Mouse (Mus musculus) heart, postnatal 0 days (tissue): ENCODE results near the gene Cdc42ep3. TPM values are rescaled to one million over a fixed set of nuclear protein-coding genes. Genes with fewer than 3 reads are reported as not detected.

ENCODE experiments used
- ATAC-seq: fragments of 200-750 bp; cut with Nextera tagmentation; 2 replicates; pipeline ENCODE4 v1.8.0; 2017; ENCODE audit warnings: low read depth, moderate number of reproducible peaks, moderate library complexity; ENCODE audit not compliant: insufficient read depth
- DNase-seq: peaks from one replicate; pipeline ENCODE4 v3.0.0-alpha.2; 2016; ENCODE audit warnings: low spot score
- H3K27ac ChIP-seq: fragments of 300-500 bp; sonication (generic); 2 replicates; pipeline ENCODE4 v1.5.1; 2014; ENCODE audit warnings: low read depth, mild to moderate bottlenecking
- H3K27me3 ChIP-seq: fragments of 300-500 bp; sonication (generic); 2 replicates; pipeline ENCODE4 v1.6.1; 2014; ENCODE audit warnings: low read length, mixed read lengths; ENCODE audit not compliant: control insufficient read depth, insufficient read depth
- H3K36me3 ChIP-seq: fragments of 300-500 bp; sonication (generic); replicated peaks from 2 replicates; pipeline ENCODE4 v1.6.1; 2014; ENCODE audit warnings: low read length, mixed read lengths; ENCODE audit not compliant: control insufficient read depth, insufficient read depth
- H3K4me1 ChIP-seq: fragments of 300-500 bp; sonication (generic); 2 replicates; pipeline ENCODE4 v1.6.1; 2014; ENCODE audit warnings: antibody characterized with exemption; ENCODE audit not compliant: control insufficient read depth, insufficient read depth
- H3K4me2 ChIP-seq: fragments of 300-500 bp; sonication (generic); 2 replicates; pipeline ENCODE4 v1.6.1; 2014; ENCODE audit warnings: low read depth, mild to moderate bottlenecking, low read length, moderate library complexity
- H3K4me3 ChIP-seq: fragments of 300-500 bp; sonication (generic); 2 replicates; pipeline ENCODE4 v1.5.1; 2014; ENCODE audit warnings: low read depth, low read length
- H3K9ac ChIP-seq: fragments of 300-500 bp; sonication (generic); replicated peaks from 2 replicates; pipeline ENCODE4 v1.6.1; 2014; ENCODE audit warnings: low read depth, low read length, mixed read lengths
- H3K9me3 ChIP-seq: fragments of 300-500 bp; sonication (generic); replicated peaks from 2 replicates; pipeline ENCODE4 v1.6.1; 2016; ENCODE audit warnings: low read length; ENCODE audit not compliant: control insufficient read depth
- CTCF ChIP-seq: IDR thresholded peaks from 2 replicates; pipeline ENCODE4 v1.5.1; 2016; ENCODE audit warnings: antibody characterized with exemption, control low read depth, low read depth
- EP300 ChIP-seq: IDR thresholded peaks from 2 replicates; pipeline ENCODE4 v1.6.1; 2016; ENCODE audit warnings: antibody characterized with exemption, low read depth
- WGBS: fragments of 180-500 bp; shearing (Covaris S2); extraction: QIAGEN DNeasy Blood & Tissue Kit; methylation state at CpG from one replicate; pipeline ENCODE4 v1.1.7; 2014; 5-methylcytosine and 5-hydroxymethylcytosine counted together
- polyA plus RNA-seq: library from polyadenylated mRNA; unstranded; fragments of >200 nt; fragmentation: Nextera tagmentation; extraction: Ambion mirVana; gene quantifications from 2 replicates; pipeline ENCODE4 v1.2.1, GENCODE M21; 2015
- total RNA-seq: library from RNA; depleted of rRNA; stranded (reverse); fragments of >200 nt; gene quantifications from 2 replicates; pipeline ENCODE4 v1.2.3, GENCODE M21; 2014; ENCODE audit warnings: low replicate concordance

Gene Cdc42ep3
- total and polyA plus RNA-seq, 2 experiments from 2014 or later, result 37.5 to 74.4 TPM

GRCm38 (mm10) chr17:79343334-79343946, 11.5 kb downstream of the Cdc42ep3 start:
- H3K4me1 ChIP-seq, result peaks cover 69% of the 10 kb centered on the region
- H3K27me3 ChIP-seq, result no peaks in the 10 kb centered on the region
- DNase-seq, result no peak
- no peak overlapping the region for H3K9ac ChIP-seq
- 0 out of 2 replicates have a peak overlapping the region, but pooled peaks have one; percentile 3 for H3K27ac ChIP-seq
- H3K36me3 ChIP-seq, result peaks cover 26% of the 10 kb centered on the region; the same call in 1 of the 2 replicates
- no peak overlapping the region for H3K4me3 ChIP-seq
- no peak for ATAC-seq
- H3K9me3 ChIP-seq, result no peaks in the 10 kb centered on the region
- no peak overlapping the region for H3K4me2 ChIP-seq
- TF ChIP-seq CTCF, result no peak
- no peak for TF ChIP-seq EP300
- 50% methylated on average over 5 of the region's 5 CpGs for WGBS

GRCm38 (mm10) chr17:79342639-79343333, 12.1 kb downstream of the Cdc42ep3 start:
- no peaks in the 10 kb centered on the region for H3K27me3 ChIP-seq
- no peaks in the 10 kb centered on the region for H3K9me3 ChIP-seq
- DNase-seq (no peak), ATAC-seq (no peak)
- H3K27ac ChIP-seq, result peak overlapping the region; percentile 35
- peaks cover 24% of the 10 kb centered on the region; the same call in 1 of the 2 replicates for H3K36me3 ChIP-seq
- WGBS, result 71% methylated on average over 3 of the region's 3 CpGs
- no peak overlapping the region for H3K4me3 ChIP-seq
- no peak for TF ChIP-seq CTCF
- TF ChIP-seq EP300, result no peak
- no peak overlapping the region for H3K4me2 ChIP-seq
- H3K4me1 ChIP-seq, result peaks cover 69% of the 10 kb centered on the region
- no peak overlapping the region for H3K9ac ChIP-seq

GRCm38 (mm10) chr17:79341946-79342470, 12.9 kb downstream of the Cdc42ep3 start:
- Histone ChIP-seq H3K4me1 (peaks cover 65% of the 10 kb centered on the region), H3K4me2 (no peak overlapping the region), H3K9me3 (no peaks in the 10 kb centered on the region), H3K4me3 (no peak overlapping the region), H3K36me3 (peaks cover 30% of the 10 kb centered on the region), H3K27me3 (no peaks in the 10 kb centered on the region), H3K27ac (no peak overlapping the region), H3K9ac (no peak overlapping the region)
- WGBS, result 66% methylated on average over 7 of the region's 7 CpGs
- TF ChIP-seq EP300, result no peak
- no peak for TF ChIP-seq CTCF
- DNase-seq (no peak), ATAC-seq (no peak)

DNA sequence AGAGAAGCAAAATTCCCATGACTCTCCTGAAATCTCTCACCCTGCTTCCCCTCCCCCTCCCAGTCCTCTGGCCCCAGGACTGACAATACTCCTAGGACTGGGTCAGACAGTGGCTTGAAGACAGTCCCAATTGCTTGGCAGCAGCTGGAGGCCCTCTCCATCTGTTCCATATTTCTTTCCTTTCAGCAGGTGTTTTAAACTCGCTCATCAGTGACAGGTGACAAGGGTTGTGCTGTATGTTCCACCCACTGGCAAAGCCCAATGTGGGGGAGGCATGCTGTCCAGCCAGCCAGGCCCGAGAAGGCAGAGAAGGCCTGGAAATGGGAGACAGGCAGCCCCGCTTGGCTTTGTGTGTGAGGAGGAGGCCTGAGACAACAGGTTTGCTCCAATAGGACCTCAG, 17.4 kb downstream of the Cdc42ep3 start:
- no peak for DNase-seq
- Histone ChIP-seq H3K27me3 (no peaks in the 10 kb centered on the region), H3K9me3 (no peaks in the 10 kb centered on the region), H3K4me3 (no peak overlapping the region), H3K4me1 (peaks cover 42% of the 10 kb centered on the region), H3K9ac (no peak overlapping the region), H3K36me3 (peaks cover 42% of the 10 kb centered on the region), H3K27ac (no peak overlapping the region), H3K4me2 (no peak overlapping the region)
- TF ChIP-seq CTCF (no peak), EP300 (no peak)
- ATAC-seq, result no peak
- 70% methylated on average over 3 of the region's 3 CpGs for WGBS

DNA sequence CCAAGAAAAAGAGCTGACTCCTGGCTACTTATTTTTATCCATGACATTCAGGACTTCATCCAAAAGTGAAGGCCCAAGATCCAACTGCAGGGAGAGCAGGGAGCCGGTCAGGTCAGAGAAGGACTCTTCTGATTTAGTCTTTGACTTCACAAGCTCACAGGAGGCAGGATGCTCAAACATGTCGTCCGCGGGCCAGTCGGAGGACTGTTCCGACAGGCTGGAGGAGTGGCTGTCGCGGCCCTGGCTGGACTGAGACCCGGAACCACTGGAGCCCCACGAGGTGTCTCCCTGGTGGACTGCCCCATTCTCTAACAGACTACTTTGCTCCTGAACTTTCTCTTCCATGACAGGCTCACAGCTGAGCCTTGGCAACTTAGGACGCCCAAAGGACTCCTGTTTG, 20.2 kb downstream of the Cdc42ep3 start:
- no peak overlapping the region for H3K9ac ChIP-seq
- H3K4me2 ChIP-seq, result no peak overlapping the region
- no peak overlapping the region for H3K4me3 ChIP-seq
- H3K36me3 ChIP-seq, result peaks cover 47% of the 10 kb centered on the region
- ATAC-seq, result no peak
- DNase-seq, result no peak
- no peak overlapping the region for H3K27ac ChIP-seq
- peaks cover 29% of the 10 kb centered on the region for H3K4me1 ChIP-seq
- WGBS, result 76% methylated on average over 11 of the region's 11 CpGs
- H3K27me3 ChIP-seq, result no peaks in the 10 kb centered on the region
- H3K9me3 ChIP-seq, result no peaks in the 10 kb centered on the region
- TF ChIP-seq EP300 (no peak), CTCF (no peak)
